Mouse (Mus musculus): ENCODE data around the gene Dpm2. TPM values are rescaled to one million over a fixed set of nuclear protein-coding genes. Genes with fewer than 3 reads are reported as not detected.

Gene Dpm2
- polyA plus RNA-seq, 1 experiment from 2014 or later = 47.9 TPM

GRCm38 (mm10) chr2:32541333-32541908, 29.2 kb upstream of the Dpm2 start:
- no peak overlapping the region for H3K27ac ChIP-seq (ENCODE audit: low read length)
- peaks cover 27% of the 10 kb centered on the region for H3K27me3 ChIP-seq (ENCODE audit: control insufficient read depth, insufficient read depth, low read depth, low read length)
- H3K9me3 ChIP-seq (replicated peaks; ENCODE audit: control insufficient read depth, low read length) = no peaks in the 10 kb centered on the region
- H3K4me2 ChIP-seq (ENCODE audit: low read depth, low read length) = no peak overlapping the region
- no peak overlapping the region for H3K4me3 ChIP-seq (ENCODE audit: low read depth, low read length)
- no peak for ATAC-seq (ENCODE audit: low read depth)
- WGBS (ENCODE audit: insufficient replicate concordance) = 59% methylated on average over 2 of the region's 2 CpGs
- H3K9ac ChIP-seq (ENCODE audit: low read depth, low read length) = no peak overlapping the region
- peaks cover 14% of the 10 kb centered on the region for H3K4me1 ChIP-seq (ENCODE audit: control insufficient read depth, low read depth, low read length)
- H3K36me3 ChIP-seq (ENCODE audit: control insufficient read depth, insufficient read depth) = no peaks in the 10 kb centered on the region

DNA sequence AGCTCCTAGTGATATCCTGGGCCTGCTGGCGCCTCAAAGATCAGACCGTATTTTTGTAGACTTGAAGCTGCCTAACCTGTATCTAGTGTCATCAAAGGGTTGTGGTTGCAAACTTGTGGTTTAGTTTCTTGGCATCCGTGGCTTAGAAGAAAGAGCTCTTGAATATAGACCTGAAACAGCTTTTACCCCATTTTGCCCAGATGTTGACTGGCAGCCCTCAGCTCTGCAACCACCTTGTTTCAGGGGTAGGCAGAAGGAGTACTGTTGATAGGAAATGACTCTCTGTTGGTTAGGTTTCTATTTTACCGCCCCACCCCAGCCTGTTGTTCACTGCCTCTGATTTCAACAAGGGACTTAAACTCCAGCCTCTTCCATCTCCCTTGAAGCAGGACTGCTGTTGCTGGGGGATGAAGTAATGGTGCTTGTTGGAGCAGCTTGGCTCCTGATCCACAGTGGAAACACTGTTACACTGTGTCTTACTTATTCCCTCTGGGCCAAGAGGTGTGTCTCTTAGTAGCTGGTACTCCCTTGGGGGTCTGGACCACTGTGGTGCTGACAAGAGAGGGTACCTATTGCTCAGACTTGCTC, 28.6 kb upstream of the Dpm2 start:
- peaks cover 20% of the 10 kb centered on the region for H3K27me3 ChIP-seq (ENCODE audit: control insufficient read depth, insufficient read depth, low read depth, low read length)
- no peak overlapping the region for H3K4me3 ChIP-seq (ENCODE audit: low read depth, low read length)
- WGBS (ENCODE audit: insufficient replicate concordance) = 25% methylated on average over 4 of the region's 4 CpGs
- no peak for ATAC-seq (ENCODE audit: low read depth)
- no peak overlapping the region for H3K4me2 ChIP-seq (ENCODE audit: low read depth, low read length)
- peaks cover 8% of the 10 kb centered on the region for H3K4me1 ChIP-seq (ENCODE audit: control insufficient read depth, low read depth, low read length)
- H3K36me3 ChIP-seq (ENCODE audit: control insufficient read depth, insufficient read depth) = no peaks in the 10 kb centered on the region
- H3K27ac ChIP-seq (ENCODE audit: low read length) = no peak overlapping the region
- H3K9ac ChIP-seq (ENCODE audit: low read depth, low read length) = no peak overlapping the region
- no peaks in the 10 kb centered on the region for H3K9me3 ChIP-seq (replicated peaks; ENCODE audit: control insufficient read depth, low read length)

DNA sequence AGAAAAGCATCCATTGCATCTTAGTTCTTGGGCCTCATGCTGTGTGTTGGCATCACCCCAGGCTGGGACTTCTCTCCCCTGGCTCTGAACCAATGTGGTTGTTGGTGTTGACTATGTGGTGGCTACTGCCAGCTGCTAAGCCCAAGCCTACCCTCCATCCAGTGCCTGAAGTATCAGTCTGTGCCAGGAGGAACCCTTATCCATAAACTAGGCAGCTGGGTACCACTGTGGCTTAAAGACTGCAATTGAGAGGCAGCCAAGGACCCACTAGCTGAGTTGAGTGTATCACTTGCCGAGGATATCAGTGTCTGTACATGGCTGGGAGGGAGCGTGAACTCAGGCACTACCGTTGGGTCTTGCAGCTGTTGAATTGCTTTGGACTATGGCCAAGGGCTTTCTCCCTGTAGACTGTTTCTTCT, 27.6 kb upstream of the Dpm2 start:
- H3K36me3 ChIP-seq (ENCODE audit: control insufficient read depth, insufficient read depth) = no peaks in the 10 kb centered on the region
- H3K4me1 ChIP-seq (ENCODE audit: control insufficient read depth, low read depth, low read length) = no peaks in the 10 kb centered on the region; the same call in 1 of the 2 replicates
- H3K27me3 ChIP-seq (ENCODE audit: control insufficient read depth, insufficient read depth, low read depth, low read length) = peaks cover 11% of the 10 kb centered on the region
- no peak overlapping the region for H3K4me2 ChIP-seq (ENCODE audit: low read depth, low read length)
- H3K9me3 ChIP-seq (replicated peaks; ENCODE audit: control insufficient read depth, low read length) = no peaks in the 10 kb centered on the region
- H3K4me3 ChIP-seq (ENCODE audit: low read depth, low read length) = no peak overlapping the region
- no peak overlapping the region for H3K27ac ChIP-seq (ENCODE audit: low read length)
- no peak for ATAC-seq (ENCODE audit: low read depth)
- no peak overlapping the region for H3K9ac ChIP-seq (ENCODE audit: low read depth, low read length)
- 80% methylated on average over 3 of the region's 3 CpGs for WGBS (ENCODE audit: insufficient replicate concordance)

- ATAC-seq (ENCODE audit: low read depth) = no peak
- H3K9ac ChIP-seq (ENCODE audit: low read depth, low read length) = no peak overlapping the region
- H3K4me2 ChIP-seq (ENCODE audit: low read depth, low read length) = no peak overlapping the region
- WGBS (ENCODE audit: insufficient replicate concordance) = 72% methylated on average over 1 of the region's 1 CpGs
- H3K4me1 ChIP-seq (ENCODE audit: control insufficient read depth, low read depth, low read length) = no peaks in the 10 kb centered on the region
- no peaks in the 10 kb centered on the region for H3K9me3 ChIP-seq (replicated peaks; ENCODE audit: control insufficient read depth, low read length)
- H3K27ac ChIP-seq (ENCODE audit: low read length) = no peak overlapping the region
- no peak overlapping the region for H3K4me3 ChIP-seq (ENCODE audit: low read depth, low read length)
- H3K27me3 ChIP-seq (ENCODE audit: control insufficient read depth, insufficient read depth, low read depth, low read length) = no peaks in the 10 kb centered on the region
- no peaks in the 10 kb centered on the region for H3K36me3 ChIP-seq (ENCODE audit: control insufficient read depth, insufficient read depth)
These were observed 23.7 kb upstream of the Dpm2 start for GRCm38 (mm10) chr2:32546951-32547350.

GRCm38 (mm10) chr2:32547380-32547779, 23.3 kb upstream of the Dpm2 start:
- H3K9me3 ChIP-seq (replicated peaks; ENCODE audit: control insufficient read depth, low read length) = no peaks in the 10 kb centered on the region
- no peaks in the 10 kb centered on the region for H3K4me1 ChIP-seq (ENCODE audit: control insufficient read depth, low read depth, low read length)
- 63% methylated on average over 5 of the region's 5 CpGs for WGBS (ENCODE audit: insufficient replicate concordance)
- H3K27ac ChIP-seq (ENCODE audit: low read length) = no peak overlapping the region
- no peak overlapping the region for H3K4me3 ChIP-seq (ENCODE audit: low read depth, low read length)
- H3K36me3 ChIP-seq (ENCODE audit: control insufficient read depth, insufficient read depth) = no peaks in the 10 kb centered on the region
- H3K4me2 ChIP-seq (ENCODE audit: low read depth, low read length) = no peak overlapping the region
- ATAC-seq (ENCODE audit: low read depth) = no peak
- H3K27me3 ChIP-seq (ENCODE audit: control insufficient read depth, insufficient read depth, low read depth, low read length) = no peaks in the 10 kb centered on the region
- H3K9ac ChIP-seq (ENCODE audit: low read depth, low read length) = no peak overlapping the region

GRCm38 (mm10) chr2:32547964-32548739, 22.5 kb upstream of the Dpm2 start:
- no peaks in the 10 kb centered on the region for H3K27me3 ChIP-seq (ENCODE audit: control insufficient read depth, insufficient read depth, low read depth, low read length)
- no peak overlapping the region for H3K9ac ChIP-seq (ENCODE audit: low read depth, low read length)
- no peak overlapping the region for H3K4me3 ChIP-seq (ENCODE audit: low read depth, low read length)
- H3K4me2 ChIP-seq (ENCODE audit: low read depth, low read length) = no peak overlapping the region
- WGBS (ENCODE audit: insufficient replicate concordance) = 57% methylated on average over 7 of the region's 7 CpGs
- no peaks in the 10 kb centered on the region for H3K9me3 ChIP-seq (replicated peaks; ENCODE audit: control insufficient read depth, low read length)
- H3K27ac ChIP-seq (ENCODE audit: low read length) = no peak overlapping the region
- no peaks in the 10 kb centered on the region for H3K36me3 ChIP-seq (ENCODE audit: control insufficient read depth, insufficient read depth)
- no peak for ATAC-seq (ENCODE audit: low read depth)
- no peaks in the 10 kb centered on the region for H3K4me1 ChIP-seq (ENCODE audit: control insufficient read depth, low read depth, low read length)

GRCm38 (mm10) chr2:32549171-32549570, 21.5 kb upstream of the Dpm2 start:
- Histone ChIP-seq H3K36me3 (ENCODE audit: control insufficient read depth, insufficient read depth) (no peaks in the 10 kb centered on the region), H3K27me3 (ENCODE audit: control insufficient read depth, insufficient read depth, low read depth, low read length) (no peaks in the 10 kb centered on the region), H3K27ac (ENCODE audit: low read length) (no peak overlapping the region), H3K4me2 (ENCODE audit: low read depth, low read length) (no peak overlapping the region), H3K4me3 (ENCODE audit: low read depth, low read length) (no peak overlapping the region), H3K9ac (ENCODE audit: low read depth, low read length) (no peak overlapping the region), H3K4me1 (ENCODE audit: control insufficient read depth, low read depth, low read length) (no peaks in the 10 kb centered on the region), H3K9me3 (replicated peaks; ENCODE audit: control insufficient read depth, low read length) (no peaks in the 10 kb centered on the region)
- no peak for ATAC-seq (ENCODE audit: low read depth)
- WGBS (ENCODE audit: insufficient replicate concordance) = 74% methylated on average over 9 of the region's 9 CpGs

GRCm38 (mm10) chr2:32549764-32550163, 20.9 kb upstream of the Dpm2 start:
- H3K4me3 ChIP-seq (ENCODE audit: low read depth, low read length) = no peak overlapping the region
- H3K9ac ChIP-seq (ENCODE audit: low read depth, low read length) = no peak overlapping the region
- 40% methylated on average over 6 of the region's 6 CpGs for WGBS (ENCODE audit: insufficient replicate concordance)
- no peak overlapping the region for H3K27ac ChIP-seq (ENCODE audit: low read length)
- H3K27me3 ChIP-seq (ENCODE audit: control insufficient read depth, insufficient read depth, low read depth, low read length) = no peaks in the 10 kb centered on the region
- H3K4me1 ChIP-seq (ENCODE audit: control insufficient read depth, low read depth, low read length) = no peaks in the 10 kb centered on the region
- H3K9me3 ChIP-seq (replicated peaks; ENCODE audit: control insufficient read depth, low read length) = no peaks in the 10 kb centered on the region
- H3K36me3 ChIP-seq (ENCODE audit: control insufficient read depth, insufficient read depth) = no peaks in the 10 kb centered on the region
- H3K4me2 ChIP-seq (ENCODE audit: low read depth, low read length) = no peak overlapping the region
- no peak for ATAC-seq (ENCODE audit: low read depth)

GRCm38 (mm10) chr2:32551236-32551635, 19.4 kb upstream of the Dpm2 start:
- Histone ChIP-seq H3K9me3 (replicated peaks; ENCODE audit: control insufficient read depth, low read length) (no peaks in the 10 kb centered on the region), H3K4me2 (ENCODE audit: low read depth, low read length) (no peak overlapping the region), H3K27me3 (ENCODE audit: control insufficient read depth, insufficient read depth, low read depth, low read length) (no peaks in the 10 kb centered on the region), H3K9ac (ENCODE audit: low read depth, low read length) (no peak overlapping the region), H3K27ac (ENCODE audit: low read length) (no peak overlapping the region), H3K36me3 (ENCODE audit: control insufficient read depth, insufficient read depth) (no peaks in the 10 kb centered on the region), H3K4me3 (ENCODE audit: low read depth, low read length) (no peak overlapping the region), H3K4me1 (ENCODE audit: control insufficient read depth, low read depth, low read length) (no peaks in the 10 kb centered on the region)
- no peak for ATAC-seq (ENCODE audit: low read depth)
- WGBS (ENCODE audit: insufficient replicate concordance) = 63% methylated on average over 5 of the region's 5 CpGs

Measured in liver, embryonic 16.5 days (tissue).